12 mouse cellular contexts compared by ENCODE assay signal in the genomic region with DNA sequence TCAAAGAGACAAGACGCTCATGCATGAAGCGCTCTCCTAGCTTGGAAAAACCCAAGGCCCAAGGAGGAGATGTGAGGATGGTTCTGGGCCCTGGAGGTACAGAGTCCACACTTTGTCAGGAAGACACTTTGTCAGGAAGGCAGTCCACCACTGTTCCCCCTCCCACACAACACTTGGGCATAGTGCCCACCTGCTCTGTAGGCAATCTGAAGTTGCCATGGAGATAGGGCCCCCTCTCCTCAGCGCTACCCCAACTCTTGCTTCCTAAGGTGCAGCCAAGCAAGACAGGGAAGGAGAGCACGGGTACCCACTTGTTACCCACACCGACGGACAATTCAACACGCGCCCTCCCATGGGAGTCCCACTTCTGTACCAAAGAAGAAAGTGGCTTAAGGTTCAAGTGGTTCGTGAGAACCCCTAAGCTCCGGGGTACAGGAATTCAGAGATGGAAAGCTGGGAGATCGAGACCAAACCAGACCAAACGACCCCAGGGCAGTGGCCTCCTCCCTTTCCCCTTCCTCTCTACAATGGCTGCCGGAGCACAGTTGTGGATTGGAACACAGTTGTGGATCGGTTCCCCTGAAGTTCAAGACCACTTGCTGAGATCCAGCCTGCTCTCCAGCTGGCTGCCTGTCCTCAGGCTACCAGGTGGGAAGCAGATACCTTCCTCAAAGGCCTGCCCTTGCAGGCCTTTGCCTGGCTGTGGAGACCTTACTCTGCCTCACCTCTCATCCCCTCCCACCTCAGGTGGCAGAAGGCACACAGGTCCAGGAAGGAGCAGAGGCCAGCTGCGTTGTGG. TPM values are rescaled to one million over a fixed set of nuclear protein-coding genes. Genes with fewer than 3 reads are reported as not detected.
DNase-seq lines count a peak whose midpoint lies in the region; ATAC-seq and TF ChIP-seq lines count a peak whose summit lies in the region.
"Had no signal": no experiment of that assay in that cellular context is flagged by ENCODE, and none has a peak within 500 bp of the region (broad histone marks: within the 10 kb centered on the region; RNA-seq: fewer than 3 reads in every experiment).

No protein-coding gene starts in this region.

- no peak for TF ChIP-seq POLR2A in lung, adult 2 months (IDR thresholded peaks at IDR 0.05; ENCODE audit: borderline replicate concordance, extremely low read depth, low read depth, low read length)
- TF ChIP-seq POLR2A in olfactory bulb, adult 2 months (IDR thresholded peaks at IDR 0.05; ENCODE audit: insufficient read depth, low read depth, low read length), result no peak

- H3K4me1 ChIP-seq in heart, embryonic 13.5 days, result peaks cover 88% of the 10 kb centered on the region
- H3K4me1 ChIP-seq in lung, postnatal 0 days (ENCODE audit: insufficient read depth, low read depth, low read length), result peaks cover 84% of the 10 kb centered on the region
- H3K4me1 ChIP-seq in lung, adult 2 months (ENCODE audit: control insufficient read depth, insufficient read depth, low read length), result peaks cover 82% of the 10 kb centered on the region
- peaks cover 62% of the 10 kb centered on the region for H3K4me1 ChIP-seq in heart, embryonic 16.5 days (ENCODE audit: control insufficient read depth, insufficient read depth, low read length)
- H3K4me1 ChIP-seq in olfactory bulb, adult 2 months (ENCODE audit: control insufficient read depth, insufficient read depth, low read length), result peaks cover 44% of the 10 kb centered on the region

- no peak for ATAC-seq in heart, embryonic 13.5 days (ENCODE audit: extremely low read depth, insufficient number of reproducible peaks, low FRiP score, low TSS enrichment)
- ATAC-seq in lung, postnatal 0 days, result no peak
- ATAC-seq in heart, embryonic 16.5 days (replicated peaks; ENCODE audit: extremely low read depth, insufficient read depth, low FRiP score), result no peak
- ATAC-seq in monocyte, adult 5-6 weeks (replicated peaks; ENCODE audit: insufficient number of reproducible peaks, low FRiP score, low TSS enrichment, poor library complexity, severe bottlenecking), result no peak

- TF ChIP-seq CTCF in lung, postnatal 0 days (IDR thresholded peaks at IDR 0.05), result no peak
- no peak for TF ChIP-seq CTCF in lung, adult 2 months (IDR thresholded peaks at IDR 0.05; ENCODE audit: insufficient read depth, low read length)
- no peak for TF ChIP-seq CTCF in olfactory bulb, adult 2 months (IDR thresholded peaks at IDR 0.05; ENCODE audit: insufficient read depth, low read depth, low read length)

- WGBS in heart, embryonic 13.5 days, result 78% methylated on average over 15 of the region's 15 CpGs
- WGBS in lung, postnatal 0 days, result 49% methylated on average over 14 of the region's 15 CpGs
- WGBS in lung, adult 2 months, result 68% methylated on average over 15 of the region's 15 CpGs
- 79% methylated on average over 15 of the region's 15 CpGs for WGBS in heart, embryonic 16.5 days
- 78% methylated on average over 15 of the region's 15 CpGs for WGBS in olfactory bulb, adult 2 months

- DNase-seq in heart, postnatal 4 days, result no peak
- DNase-seq in lung, postnatal 0 days (ENCODE audit: low spot score), result no peak
- no peak for DNase-seq in lung, adult 2 months
- DNase-seq in thymus, postnatal 10 days (ENCODE audit: low spot score in 2 of 2), result no peak
- DNase-seq: cerebellum, postnatal 25 days; liver, embryonic 13.5 days; right cerebral cortex, postnatal 25 days had no signal

- peaks cover 4% of the 10 kb centered on the region; the same call in 1 of the 2 replicates for H3K36me3 ChIP-seq in heart, embryonic 13.5 days
- H3K36me3 ChIP-seq in lung, postnatal 0 days (ENCODE audit: insufficient read depth, low read length), result peaks cover 5% of the 10 kb centered on the region; the same call in 1 of the 2 replicates
- no peaks in the 10 kb centered on the region; the same call in 1 of the 2 replicates for H3K36me3 ChIP-seq in heart, embryonic 16.5 days (ENCODE audit: control insufficient read depth, insufficient read depth)
- H3K36me3 ChIP-seq: liver, embryonic 13.5 days had no signal

- no peak overlapping the region for H3K4me3 ChIP-seq in heart, embryonic 13.5 days
- H3K4me3 ChIP-seq in lung, postnatal 0 days (ENCODE audit: low read depth, low read length), result no peak overlapping the region
- no peak overlapping the region for H3K4me3 ChIP-seq in lung, adult 2 months (replicated peaks; ENCODE audit: extremely low read depth, low read depth, low read length)
- no peak overlapping the region for H3K4me3 ChIP-seq in heart, embryonic 16.5 days (ENCODE audit: low read length)
- no peak overlapping the region for H3K4me3 ChIP-seq in olfactory bulb, adult 2 months (ENCODE audit: insufficient read depth, low read depth, low read length)
- H3K4me3 ChIP-seq: liver, embryonic 13.5 days; myocyte had no signal

- no peak overlapping the region; the same call in 1 of the 2 replicates for H3K9ac ChIP-seq in heart, embryonic 13.5 days
- H3K9ac ChIP-seq in lung, postnatal 0 days (replicated peaks; ENCODE audit: low read depth), result 0 out of 2 replicates have a peak overlapping the region, but pooled peaks have one; percentile 5
- peak overlapping the region; percentile 38 for H3K9ac ChIP-seq in heart, embryonic 16.5 days (ENCODE audit: low read length)
- H3K9ac ChIP-seq: liver, embryonic 13.5 days had no signal

- H3K27me3 ChIP-seq in heart, embryonic 13.5 days (replicated peaks), result peaks cover 15% of the 10 kb centered on the region
- no peaks in the 10 kb centered on the region for H3K27me3 ChIP-seq in lung, postnatal 0 days (replicated peaks; ENCODE audit: insufficient read depth, low read length)
- no peaks in the 10 kb centered on the region for H3K27me3 ChIP-seq in heart, embryonic 16.5 days (ENCODE audit: control insufficient read depth, insufficient read depth, low read length)

- no peak for TF ChIP-seq EP300 in lung, postnatal 0 days (IDR thresholded peaks at IDR 0.05)

- peak overlapping the region; percentile 55 for H3K27ac ChIP-seq in heart, embryonic 13.5 days (replicated peaks)
- H3K27ac ChIP-seq in lung, postnatal 0 days (ENCODE audit: low read length), result peak overlapping the region; percentile 94
- H3K27ac ChIP-seq in heart, embryonic 16.5 days (ENCODE audit: low read length), result peak overlapping the region; percentile 68
- peak overlapping the region; percentile 50 for H3K27ac ChIP-seq in olfactory bulb, adult 2 months (ENCODE audit: insufficient read depth, low read depth, low read length)

- H3K9me3 ChIP-seq in heart, embryonic 13.5 days, result no peaks in the 10 kb centered on the region
- H3K9me3 ChIP-seq in lung, postnatal 0 days (ENCODE audit: low read length), result no peaks in the 10 kb centered on the region
- no peaks in the 10 kb centered on the region for H3K9me3 ChIP-seq in heart, embryonic 16.5 days (replicated peaks; ENCODE audit: control insufficient read depth, low read length)
- H3K9me3 ChIP-seq: liver, embryonic 13.5 days had no signal

- no peak overlapping the region for H3K4me2 ChIP-seq in heart, embryonic 13.5 days
- H3K4me2 ChIP-seq in lung, postnatal 0 days (replicated peaks; ENCODE audit: low read depth, low read length), result peak overlapping the region; percentile 25; the same call in 1 of the 2 replicates
- no peak overlapping the region for H3K4me2 ChIP-seq in heart, embryonic 16.5 days (ENCODE audit: low read depth, low read length)
- H3K4me2 ChIP-seq: liver, embryonic 13.5 days had no signal

RNA-seq across cellular contexts. Expression of a gene that starts 6.3 kb away (rescaled TPM):
- 21.6 and 22.5 TPM in 2 replicates for polyA plus RNA-seq in heart, embryonic 13.5 days (2015; fragmentation: Nextera tagmentation; extraction: Ambion mirVana)
- 10 to 100 TPM; 47.8 to 49.6 TPM for total RNA-seq in heart, postnatal 4 days (2021)
- 83.7 and 85.3 TPM in 2 replicates for polyA plus RNA-seq in lung, postnatal 0 days (2015; fragmentation: Nextera tagmentation; extraction: Ambion mirVana)
- polyA plus RNA-seq in lung, adult 2 months (2012; rRNA removed), result 145 and 148 TPM in 2 replicates
- polyA plus RNA-seq in heart, embryonic 16.5 days (2015; fragmentation: Nextera tagmentation; extraction: Ambion mirVana), result 17.7 and 32.1 TPM in 2 replicates
- polyA plus RNA-seq in olfactory bulb, adult 2 months (2012; ENCODE audit: insufficient read depth, insufficient read length, low replicate concordance, missing spikeins), result not detected in 2 replicates
- 0.29 to 7.1 TPM (median 0.29 TPM) in 3 replicates for total RNA-seq in monocyte, adult 5-6 weeks (2017)

RNA-seq across cellular contexts. Expression of a gene that starts 37.8 kb away (rescaled TPM):
- polyA plus RNA-seq in heart, embryonic 13.5 days (2015; fragmentation: Nextera tagmentation; extraction: Ambion mirVana), result 332 and 351 TPM in 2 replicates
- 100 to 1,000 TPM; 619 to 692 TPM for total RNA-seq in heart, postnatal 4 days (2021)
- 418 and 453 TPM in 2 replicates for polyA plus RNA-seq in lung, postnatal 0 days (2015; fragmentation: Nextera tagmentation; extraction: Ambion mirVana)
- 2,052 and 2,661 TPM in 2 replicates for polyA plus RNA-seq in lung, adult 2 months (2012; rRNA removed)
- 208 and 247 TPM in 2 replicates for polyA plus RNA-seq in heart, embryonic 16.5 days (2015; fragmentation: Nextera tagmentation; extraction: Ambion mirVana)
- polyA plus RNA-seq in olfactory bulb, adult 2 months (2012; ENCODE audit: insufficient read depth, insufficient read length, low replicate concordance, missing spikeins), result 1,119 TPM in 1 of 2 replicates, not detected in the other
- total RNA-seq in monocyte, adult 5-6 weeks (2017), result 1,771 to 2,174 TPM (median 1,777 TPM) in 3 replicates

RNA-seq across cellular contexts. Expression of a gene that starts 48.1 kb away (rescaled TPM):
- polyA plus RNA-seq in heart, embryonic 13.5 days (2015; fragmentation: Nextera tagmentation; extraction: Ambion mirVana), result 150 and 155 TPM in 2 replicates
- 100 to 1,000 TPM; 103 to 104 TPM for total RNA-seq in heart, postnatal 4 days (2021)
- 119 and 136 TPM in 2 replicates for polyA plus RNA-seq in lung, postnatal 0 days (2015; fragmentation: Nextera tagmentation; extraction: Ambion mirVana)
- polyA plus RNA-seq in lung, adult 2 months (2012; rRNA removed), result 108 and 114 TPM in 2 replicates
- 133 and 148 TPM in 2 replicates for polyA plus RNA-seq in heart, embryonic 16.5 days (2015; fragmentation: Nextera tagmentation; extraction: Ambion mirVana)
- not detected in 2 replicates for polyA plus RNA-seq in olfactory bulb, adult 2 months (2012; ENCODE audit: insufficient read depth, insufficient read length, low replicate concordance, missing spikeins)
- 50.1 to 102 TPM (median 65.6 TPM) in 3 replicates for total RNA-seq in monocyte, adult 5-6 weeks (2017)

RNA-seq across cellular contexts. Expression of a gene that starts 54.0 kb away (rescaled TPM):
- 9.0 and 9.3 TPM in 2 replicates for polyA plus RNA-seq in heart, embryonic 13.5 days (2015; fragmentation: Nextera tagmentation; extraction: Ambion mirVana)
- total RNA-seq in heart, postnatal 4 days (2021), result 10 to 100 TPM; 15.2 to 15.4 TPM
- polyA plus RNA-seq in lung, postnatal 0 days (2015; fragmentation: Nextera tagmentation; extraction: Ambion mirVana), result 15.5 and 16.1 TPM in 2 replicates
- polyA plus RNA-seq in lung, adult 2 months (2012; rRNA removed), result 22.7 and 28.2 TPM in 2 replicates
- 6.1 and 9.9 TPM in 2 replicates for polyA plus RNA-seq in heart, embryonic 16.5 days (2015; fragmentation: Nextera tagmentation; extraction: Ambion mirVana)
- not detected in 2 replicates for polyA plus RNA-seq in olfactory bulb, adult 2 months (2012; ENCODE audit: insufficient read depth, insufficient read length, low replicate concordance, missing spikeins)
- 16.9 to 23.7 TPM (median 20.6 TPM) in 3 replicates for total RNA-seq in monocyte, adult 5-6 weeks (2017)

Comparison
In these comparisons a context has a peak if more than half of its experiments do, and no peak if none do; other contexts are left out.
1. RNA of a gene that starts 6.3 kb away (polyA plus RNA-seq): 145 to 148 TPM in lung, adult 2 months, 83.7 to 85.3 TPM in lung, postnatal 0 days, 21.6 to 22.5 TPM in heart, embryonic 13.5 days and 17.7 to 32.1 TPM in heart, embryonic 16.5 days; not detected in olfactory bulb, adult 2 months; every median in the first group is over 10 times any median in the second.
2. Peak in every context shown above with its lines, with median percentiles within 50 percentile points of each other: H3K27ac ChIP-seq.